Mouse (Mus musculus) forebrain, postnatal 0 days (tissue): Measurements from ENCODE around the gene Gpcpd1. TPM values are rescaled to one million over a fixed set of nuclear protein-coding genes. Genes with fewer than 3 reads are reported as not detected.

Source experiments
- ATAC-seq: fragments of 200-750 bp; cut with Nextera tagmentation; 2 replicates; pipeline ENCODE4 v1.8.0; 2017; ENCODE audit warnings: mild to moderate bottlenecking, moderate library complexity
- DNase-seq: peaks from one replicate; pipeline ENCODE4 v3.0.0-alpha.2; 2015
- H3K27ac ChIP-seq: fragments of 300-500 bp; sonication (generic); 2 replicates; pipeline ENCODE4 v1.5.1; 2014; ENCODE audit warnings: low read depth, mild to moderate bottlenecking, antibody characterized with exemption, low read length, moderate library complexity, mixed read lengths
- H3K27me3 ChIP-seq: fragments of 300-500 bp; sonication (generic); 2 replicates; pipeline ENCODE4 v1.6.1; 2014; ENCODE audit warnings: mild to moderate bottlenecking, low read length, mixed read lengths; ENCODE audit not compliant: insufficient read depth
- H3K36me3 ChIP-seq: fragments of 300-500 bp; sonication (generic); 2 replicates; pipeline ENCODE4 v1.6.1; 2014; ENCODE audit warnings: mild to moderate bottlenecking, moderate library complexity; ENCODE audit not compliant: insufficient read depth
- H3K4me1 ChIP-seq: fragments of 300-500 bp; sonication (generic); 2 replicates; pipeline ENCODE4 v1.6.1; 2014; ENCODE audit warnings: antibody characterized with exemption; ENCODE audit not compliant: insufficient read depth
- H3K4me2 ChIP-seq: fragments of 300-500 bp; sonication (generic); 2 replicates; pipeline ENCODE4 v1.6.1; 2014; ENCODE audit warnings: low read depth, mild to moderate bottlenecking, moderate library complexity
- H3K4me3 ChIP-seq: fragments of 300-500 bp; sonication (generic); 2 replicates; pipeline ENCODE4 v1.5.1; 2014; ENCODE audit warnings: low read depth, low read length, mixed read lengths
- H3K9ac ChIP-seq: fragments of 300-500 bp; sonication (generic); 2 replicates; pipeline ENCODE4 v1.6.1; 2014; ENCODE audit warnings: mild to moderate bottlenecking
- H3K9me3 ChIP-seq: fragments of 300-500 bp; sonication (generic); 2 replicates; pipeline ENCODE4 v1.6.1; 2016; ENCODE audit warnings: low read length
- CTCF ChIP-seq: sonication (generic); IDR thresholded peaks from 2 replicates; pipeline ENCODE4 v1.5.1; 2016; ENCODE audit warnings: antibody characterized with exemption, control low read depth, low read depth
- WGBS: fragments of 180-500 bp; shearing (Covaris S2); extraction: QIAGEN DNeasy Blood & Tissue Kit; methylation state at CpG from one replicate; pipeline ENCODE4 v1.1.7; 2014; 5-methylcytosine and 5-hydroxymethylcytosine counted together
- polyA plus RNA-seq: library from polyadenylated mRNA; unstranded; fragments of >200 nt; fragmentation: Nextera tagmentation; extraction: Ambion mirVana; gene quantifications from 2 replicates; pipeline ENCODE4 v1.2.1, GENCODE M21; 2015
- total RNA-seq: library from RNA; depleted of rRNA; stranded (reverse); fragments of >200 nt; gene quantifications from 2 replicates; pipeline ENCODE4 v1.2.3, GENCODE M21; 2014

The Gpcpd1 gene
- total and polyA plus RNA-seq, 2 experiments from 2014 or later = 80.1 to 97.7 TPM

DNA sequence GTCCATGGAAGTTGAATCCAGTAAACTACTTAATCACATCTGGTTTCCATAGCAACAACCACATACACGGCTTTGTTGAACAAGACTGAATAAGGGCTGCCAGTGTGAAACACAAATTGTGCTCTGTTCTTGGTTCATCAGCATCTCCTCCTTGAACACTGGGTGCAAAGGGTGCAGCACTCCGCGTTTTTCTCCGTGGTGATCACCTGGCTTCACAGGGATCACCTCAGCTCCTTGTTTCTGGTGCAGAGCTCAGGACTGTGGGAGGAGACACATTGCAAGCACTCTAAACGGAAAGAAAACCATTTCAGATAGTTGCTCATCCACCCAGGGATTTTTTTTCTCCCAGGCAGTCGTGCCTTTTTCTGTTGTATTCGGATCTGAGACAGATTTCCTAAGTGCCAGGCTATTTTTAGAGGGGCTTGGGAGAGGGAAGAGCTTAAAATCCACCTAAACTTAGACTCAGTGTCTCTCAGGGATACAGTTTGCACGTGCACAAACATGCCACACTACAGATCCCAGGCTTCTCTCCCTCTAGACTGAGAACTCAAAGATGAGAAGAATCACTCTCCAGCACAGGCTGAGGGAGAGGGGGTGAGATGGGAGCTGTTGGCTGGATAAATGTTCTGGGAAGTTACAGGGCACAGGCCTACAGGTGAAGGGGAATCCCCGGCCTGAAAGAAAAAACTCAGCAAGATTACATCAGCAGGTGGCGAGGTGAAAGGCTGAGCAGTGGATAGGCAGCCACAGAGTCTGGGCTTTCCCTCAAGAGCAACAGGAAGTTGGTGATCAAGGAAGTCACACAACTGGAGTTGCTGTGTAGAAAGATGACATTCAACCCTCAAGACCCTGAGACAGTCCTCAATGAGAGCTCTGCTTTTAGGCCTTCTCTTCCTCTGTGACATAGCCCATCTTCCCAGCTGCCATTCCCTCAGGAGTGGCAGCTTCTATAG, 19.9 kb upstream of the Gpcpd1 start:
- peak; percentile 93 for ATAC-seq
- H3K4me2 ChIP-seq = peak overlapping the region; percentile 27

DNA sequence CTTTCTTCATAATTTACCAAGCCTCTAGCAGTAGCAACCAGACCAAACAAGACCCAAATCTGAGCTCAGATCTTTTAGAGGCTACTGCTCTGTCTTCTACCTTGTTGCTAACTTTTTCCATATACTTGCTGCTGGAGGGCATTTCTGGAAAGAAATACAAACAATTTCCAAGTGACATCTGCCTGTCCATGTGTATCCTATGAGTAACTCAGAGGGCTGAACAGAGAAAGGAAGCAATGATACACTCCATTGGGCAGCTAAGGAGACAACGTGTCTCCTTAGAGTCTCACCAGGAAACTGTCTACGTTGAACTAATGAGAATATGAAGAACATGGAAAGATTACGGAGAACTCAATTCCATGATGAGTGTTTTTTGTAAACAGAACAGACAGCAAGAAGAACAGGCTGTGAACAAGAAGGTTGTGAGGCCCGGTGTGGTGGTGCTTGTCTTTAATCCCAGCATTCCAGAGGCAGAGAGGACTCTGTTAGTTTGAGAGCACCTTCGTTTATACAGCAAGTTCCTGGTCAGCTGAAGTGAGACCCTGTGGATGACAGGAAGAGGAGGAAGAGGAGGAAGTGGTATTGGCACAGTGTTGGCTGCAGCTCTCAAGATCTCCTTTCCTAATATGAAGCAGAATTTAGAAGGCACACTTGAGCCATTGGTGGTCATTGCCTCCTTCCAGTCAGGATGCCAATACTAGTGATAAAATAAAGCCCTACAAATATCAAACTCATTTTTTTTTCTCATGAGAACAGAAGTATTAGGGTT, 18.4 kb upstream of the Gpcpd1 start:
- no peak overlapping the region for H3K4me3 ChIP-seq
- H3K36me3 ChIP-seq = no peaks in the 10 kb centered on the region
- H3K4me1 ChIP-seq = peaks cover 12% of the 10 kb centered on the region
- H3K27me3 ChIP-seq = no peaks in the 10 kb centered on the region
- H3K9me3 ChIP-seq = no peaks in the 10 kb centered on the region
- no peak overlapping the region for H3K4me2 ChIP-seq
- H3K9ac ChIP-seq = no peak overlapping the region
- ATAC-seq (no peak), DNase-seq (no peak)
- WGBS = 83% methylated on average over 5 of the region's 5 CpGs
- no peak overlapping the region for H3K27ac ChIP-seq
- no peak for TF ChIP-seq CTCF

More for the DNA sequence above, 19.9 kb upstream of the Gpcpd1 start:
- Histone ChIP-seq H3K4me1 (peaks cover 12% of the 10 kb centered on the region), H3K9me3 (no peaks in the 10 kb centered on the region), H3K27ac (peak overlapping the region; percentile 90), H3K27me3 (no peaks in the 10 kb centered on the region), H3K4me3 (no peak overlapping the region), H3K9ac (no peak overlapping the region), H3K36me3 (no peaks in the 10 kb centered on the region)
- WGBS = 22% methylated on average over 10 of the region's 10 CpGs
- TF ChIP-seq CTCF = no peak
- peak; percentile 74 for DNase-seq

DNA sequence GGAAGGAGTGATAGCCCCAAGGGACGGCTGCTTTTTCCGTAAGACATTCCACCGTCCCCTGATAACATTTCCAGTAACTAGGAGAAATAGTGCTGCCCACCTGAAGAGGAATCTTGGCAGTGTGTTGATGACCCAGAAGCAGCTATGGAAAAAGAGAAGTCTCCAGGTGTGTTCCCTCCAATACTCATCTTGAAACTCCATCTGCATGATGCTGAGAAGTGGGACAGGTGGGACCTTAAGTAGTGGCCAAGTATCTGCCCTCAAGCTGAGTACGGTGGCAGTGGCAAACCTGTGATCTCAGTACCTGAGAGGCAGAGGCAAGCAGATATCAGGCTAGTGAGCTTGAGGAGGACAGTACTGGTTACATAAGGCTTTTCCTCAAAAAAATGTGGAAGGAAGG, 17.4 kb upstream of the Gpcpd1 start:
- no peak overlapping the region for H3K4me2 ChIP-seq
- no peak for ATAC-seq
- WGBS = 90% methylated on average over 4 of the region's 4 CpGs
- DNase-seq = no peak
- H3K27me3 ChIP-seq = no peaks in the 10 kb centered on the region
- H3K36me3 ChIP-seq = no peaks in the 10 kb centered on the region
- H3K4me1 ChIP-seq = peaks cover 12% of the 10 kb centered on the region
- H3K27ac ChIP-seq = no peak overlapping the region
- no peak overlapping the region for H3K9ac ChIP-seq
- TF ChIP-seq CTCF = no peak
- H3K4me3 ChIP-seq = no peak overlapping the region
- H3K9me3 ChIP-seq = no peaks in the 10 kb centered on the region

DNA sequence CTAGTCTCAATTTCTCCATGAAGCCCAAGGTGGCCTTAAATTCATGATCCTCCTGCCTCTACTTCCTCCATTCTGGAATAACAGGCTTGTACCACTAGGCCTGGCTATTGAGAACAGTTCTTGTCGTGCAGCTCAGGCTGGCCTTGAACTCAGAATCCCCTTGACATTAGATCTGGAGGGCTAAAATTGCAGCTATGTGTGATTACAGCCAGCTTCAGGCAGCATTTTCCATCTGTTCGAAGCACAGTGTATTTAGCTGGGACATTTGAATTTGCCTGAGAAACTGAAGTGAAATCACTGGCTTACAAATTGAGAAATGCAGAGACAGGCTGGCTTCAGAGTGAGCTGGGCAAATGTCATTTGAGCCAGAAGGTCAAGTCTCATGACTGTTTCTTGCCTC, 16.2 kb upstream of the Gpcpd1 start:
- Histone ChIP-seq H3K4me2 (no peak overlapping the region), H3K27ac (no peak overlapping the region), H3K9ac (no peak overlapping the region), H3K4me1 (peaks cover 12% of the 10 kb centered on the region), H3K4me3 (no peak overlapping the region), H3K9me3 (no peaks in the 10 kb centered on the region), H3K36me3 (no peaks in the 10 kb centered on the region), H3K27me3 (no peaks in the 10 kb centered on the region)
- 73% methylated on average over 2 of the region's 2 CpGs for WGBS
- no peak for ATAC-seq
- TF ChIP-seq CTCF = no peak
- no peak for DNase-seq

DNA sequence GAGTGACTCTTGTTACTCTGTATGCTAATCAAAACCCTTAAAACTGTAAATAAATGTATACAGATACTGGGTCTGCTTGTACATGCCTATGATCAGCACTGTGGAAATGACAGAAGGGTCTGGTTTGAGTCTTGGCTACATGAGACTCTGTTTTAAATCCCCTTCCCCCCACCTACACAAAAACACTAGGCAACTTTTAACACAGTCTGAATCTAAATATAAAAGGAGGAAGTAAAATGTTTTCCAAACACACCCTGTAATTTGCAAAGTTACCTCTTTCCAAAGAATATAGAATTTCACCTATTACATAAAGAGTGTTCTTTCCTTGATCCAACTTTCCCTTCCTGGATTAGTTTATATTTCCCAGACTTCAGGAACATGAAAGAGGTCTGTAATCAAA, 14.2 kb upstream of the Gpcpd1 start:
- no peaks in the 10 kb centered on the region for H3K27me3 ChIP-seq
- no peak overlapping the region for H3K9ac ChIP-seq
- H3K36me3 ChIP-seq = no peaks in the 10 kb centered on the region
- DNase-seq (no peak), ATAC-seq (peak; percentile 23; the same call in 1 of the 2 replicates)
- TF ChIP-seq CTCF = no peak
- H3K27ac ChIP-seq = no peak overlapping the region
- peaks cover 2% of the 10 kb centered on the region; the same call in 1 of the 2 replicates for H3K4me1 ChIP-seq
- H3K4me2 ChIP-seq = no peak overlapping the region
- H3K9me3 ChIP-seq = no peaks in the 10 kb centered on the region
- H3K4me3 ChIP-seq = no peak overlapping the region

DNA sequence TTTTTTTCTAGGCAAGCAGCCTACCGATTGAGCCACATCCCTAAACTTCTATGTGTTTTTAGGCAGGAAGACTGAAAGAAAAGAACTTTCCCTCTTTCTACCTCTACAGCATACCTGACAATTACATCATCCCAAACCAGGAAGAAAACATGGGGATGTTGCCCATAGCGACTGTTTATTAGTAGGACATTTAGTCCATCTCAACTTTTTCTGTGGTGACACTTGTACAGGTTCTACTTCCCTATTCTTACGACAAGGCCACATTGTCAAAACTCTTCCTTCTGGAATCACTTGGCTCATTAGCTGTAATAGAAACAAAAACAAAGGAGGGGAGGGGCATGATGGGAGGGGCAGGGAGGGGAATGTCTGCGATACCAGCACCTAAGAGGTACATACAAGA, 12.6 kb upstream of the Gpcpd1 start:
- Histone ChIP-seq H3K27me3 (no peaks in the 10 kb centered on the region), H3K9me3 (no peaks in the 10 kb centered on the region), H3K36me3 (no peaks in the 10 kb centered on the region), H3K4me2 (no peak overlapping the region), H3K27ac (no peak overlapping the region), H3K4me3 (no peak overlapping the region), H3K9ac (no peak overlapping the region), H3K4me1 (no peaks in the 10 kb centered on the region)
- no peak for TF ChIP-seq CTCF
- ATAC-seq (no peak), DNase-seq (no peak)
- WGBS = 74% methylated on average over 4 of the region's 4 CpGs

DNA sequence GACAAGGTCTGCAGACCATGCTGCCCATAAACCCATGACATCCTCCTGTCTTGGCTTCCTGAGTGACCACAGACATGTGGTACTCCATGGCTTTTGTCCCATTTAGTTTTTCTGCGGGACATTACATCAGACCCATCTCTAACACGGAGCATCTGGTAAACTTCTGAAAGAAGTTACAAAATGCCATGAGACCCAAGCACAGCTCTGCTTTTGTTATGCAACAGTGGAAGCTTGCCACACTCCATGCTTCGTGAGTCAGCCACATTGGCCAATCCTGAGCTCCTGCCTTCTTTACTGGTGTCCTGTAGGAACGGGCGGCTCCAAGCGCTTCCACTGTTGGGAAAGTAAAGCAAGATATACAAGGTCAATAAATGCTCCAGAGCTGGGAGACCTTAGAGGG, 11.6 kb upstream of the Gpcpd1 start:
- 89% methylated on average over 6 of the region's 6 CpGs for WGBS
- Histone ChIP-seq H3K27me3 (no peaks in the 10 kb centered on the region), H3K9me3 (no peaks in the 10 kb centered on the region), H3K27ac (no peak overlapping the region), H3K4me2 (no peak overlapping the region), H3K36me3 (no peaks in the 10 kb centered on the region), H3K9ac (no peak overlapping the region), H3K4me3 (no peak overlapping the region), H3K4me1 (no peaks in the 10 kb centered on the region)
- DNase-seq (no peak), ATAC-seq (no peak)
- no peak for TF ChIP-seq CTCF
